ENCODE assay signal across 8 mouse cellular contexts in genomic region chr3:116904158-116904557, GRCm38 (mm10). TPM values are rescaled to one million over a fixed set of nuclear protein-coding genes. Genes with fewer than 3 reads are reported as not detected.
DNase-seq lines count a peak whose midpoint lies in the region; TF ChIP-seq lines count a peak whose summit lies in the region.

No protein-coding gene starts in this region.

- H3K9ac ChIP-seq in CH12.LX (ENCODE audit: insufficient read depth, low read depth) = no peak overlapping the region

- DNase-seq in CH12.LX (ENCODE audit: extremely low read depth) = peak; percentile 57
- DNase-seq in adipocyte (ENCODE audit: low spot score) = peak; percentile 86
- DNase-seq in embryo, embryonic 10 days (ENCODE audit: low spot score) = peak; percentile 79
- peak; percentile 52 for DNase-seq in gastrocnemius, postnatal 14 days
- peak; percentile 47 to 82 for DNase-seq in kidney, postnatal 36 days
- peak; percentile 67 for DNase-seq in lung, adult 2 months
- DNase-seq in retina, adult 2 months (ENCODE audit: low read depth, low spot score) = peak; percentile 18
- no peak for DNase-seq in T-cell, adult 2 months (ENCODE audit: low spot score)

- intact Hi-C loops in gastrocnemius, postnatal 14 days (cut with DNase I; ENCODE audit: low total_unique reads) = loop anchor here (5.0 kb wide), 1 partner anchor 538 kb away; no protein-coding TSS in a partner anchor

- in situ Hi-C loops in CH12.LX (cut with MboI; ENCODE audit: low pct_ligation_motif_present, low pct_unique_long_range_greater_than_20kb, low sequenced_read_pairs) = no loop called here

- no peak for TF ChIP-seq EP300 in CH12.LX (IDR thresholded peaks at IDR 0.05; ENCODE audit: low read length)

- WGBS in lung, adult 2 months = 26% methylated on average over 6 of the region's 6 CpGs

- H3K79me2 ChIP-seq in CH12.LX (replicated peaks; ENCODE audit: control insufficient read depth, extremely low read depth, insufficient read depth, poor library complexity, severe bottlenecking) = no peaks in the 10 kb centered on the region

- H3K4me2 ChIP-seq in CH12.LX (ENCODE audit: insufficient read depth, low read depth, poor library complexity, severe bottlenecking) = no peak overlapping the region

- H3K4me3 ChIP-seq in CH12.LX (replicated peaks in 1 of 3; ENCODE audit: low read depth in 2 of 3, low read length in 2 of 3, poor library complexity in 1 of 3) = no peak overlapping the region
- no peak overlapping the region for H3K4me3 ChIP-seq in lung, adult 2 months (replicated peaks; ENCODE audit: extremely low read depth, low read depth, low read length)

- TF ChIP-seq CTCF in CH12.LX (conservative IDR thresholded peaks at IDR 0.05 in 1 of 2, IDR thresholded peaks at IDR 0.05 in 1 of 2; ENCODE audit: low read depth in 2 of 2, low read length in 2 of 2) = peak; percentile 58 to 80
- peak; percentile 45 for TF ChIP-seq CTCF in lung, adult 2 months (IDR thresholded peaks at IDR 0.05; ENCODE audit: insufficient read depth, low read length)

- no peak for TF ChIP-seq POLR2A in CH12.LX (IDR thresholded peaks at IDR 0.05; ENCODE audit: low read depth, low read length)
- TF ChIP-seq POLR2A in lung, adult 2 months (IDR thresholded peaks at IDR 0.05; ENCODE audit: borderline replicate concordance, extremely low read depth, low read depth, low read length) = no peak

- no peak overlapping the region for H3K27ac ChIP-seq in CH12.LX (ENCODE audit: insufficient read depth, low read depth)

- H3K27me3 ChIP-seq in CH12.LX (replicated peaks) = no peaks in the 10 kb centered on the region

- dilution Hi-C loops in CH12.LX (cut with MboI; ENCODE audit: extremely low pct_ligation_motif_present, extremely low pct_unique_long_range_greater_than_20kb, low sequenced_read_pairs) = no loop called here

- peak; percentile 75 for TF ChIP-seq RAD21 in CH12.LX (IDR thresholded peaks at IDR 0.05; ENCODE audit: low read depth, low read length)

- peaks cover 0 to 6% of the 10 kb centered on the region in 2 experiments; a peak in 1 of 4 replicates for H3K4me1 ChIP-seq in CH12.LX (ENCODE audit: control insufficient read depth in 1 of 2, insufficient read depth in 2 of 2)
- no peaks in the 10 kb centered on the region for H3K4me1 ChIP-seq in lung, adult 2 months (ENCODE audit: control insufficient read depth, insufficient read depth, low read length)

- peaks cover 28 to 77% of the 10 kb centered on the region in 2 experiments for H3K36me3 ChIP-seq in CH12.LX (replicated peaks in 1 of 2; ENCODE audit: control insufficient read depth in 1 of 2, insufficient read depth in 1 of 2, low read length in 1 of 2)

- H3K9me3 ChIP-seq in CH12.LX (replicated peaks; ENCODE audit: low read length) = no peaks in the 10 kb centered on the region

TF ChIP-seq in CH12.LX, 34 proteins besides CTCF, POLR2A, EP300 and RAD21:
- no peak for TF ChIP-seq NELFE (IDR thresholded peaks at IDR 0.05; ENCODE audit: low read depth, low read length)
- TF ChIP-seq ZC3H11A (IDR thresholded peaks at IDR 0.05; ENCODE audit: low read depth, low read length) = peak; percentile 21; the same call in 1 of the 2 replicates
- peak; percentile 68 for TF ChIP-seq SMC3 (IDR thresholded peaks at IDR 0.05; ENCODE audit: low read depth, low read length)
- no peak for TF ChIP-seq ETS1 (conservative IDR thresholded peaks at IDR 0.05; ENCODE audit: low read depth, low read length)

RNA-seq across cellular contexts. Expression of gene Frrs1, which starts 44.9 kb away (rescaled TPM):
- total RNA-seq in CH12.LX (2012; rRNA removed) (12.3 and 16.5 TPM in 2 replicates), CH12.LX (2014; rRNA removed) (11.0 and 13.1 TPM in 2 replicates)
- 22.5 and 34.9 TPM in 2 replicates for polyA plus RNA-seq in CH12.LX (2012; ENCODE audit: insufficient read length, low read depth)
- 1 to 10 TPM; 2.1 to 2.3 TPM for total RNA-seq in gastrocnemius, postnatal 14 days (2021)
- 12.3 and 23.4 TPM in 2 replicates for polyA plus RNA-seq in lung, adult 2 months (2012; rRNA removed)
